Mouse (Mus musculus): ENCODE results near the gene Kcnk10. TPM values are rescaled to one million over a fixed set of nuclear protein-coding genes. Genes with fewer than 3 reads are reported as not detected.
"Not testable (repeated sequence)": the region's sequence is repeated elsewhere in the genome, so short reads cannot be mapped to it uniquely, and the experiment has no call there.

The Kcnk10 gene
- 10 to 100 TPM; 13.4 to 15.2 TPM for total RNA-seq (2021)

DNA sequence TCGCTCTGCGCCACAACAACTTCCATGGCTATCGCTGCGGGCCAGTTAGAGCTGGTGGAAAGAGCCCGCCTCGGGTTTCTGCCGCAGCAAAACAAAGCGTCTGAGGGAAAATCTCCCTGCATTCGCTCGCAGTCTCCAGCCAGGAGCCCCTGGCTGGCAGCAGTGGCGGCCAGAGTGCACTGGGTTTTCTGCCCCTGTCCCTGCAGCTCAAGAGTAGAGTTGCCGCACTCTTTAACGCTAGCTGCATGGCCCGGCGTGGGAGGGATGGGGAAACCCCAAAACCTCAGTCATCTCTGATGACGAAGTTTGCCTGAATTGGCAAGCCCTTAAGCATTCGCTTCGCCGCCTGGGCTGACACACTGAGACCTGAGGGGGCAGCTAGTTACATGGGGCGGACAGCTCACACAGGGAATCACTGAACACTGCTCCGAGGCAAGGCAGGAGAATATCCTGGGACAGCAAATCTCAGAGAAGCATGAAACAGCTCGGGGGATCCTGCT lies at the start of gene Kcnk10:
Gene Kcnk10, minus strand, starts transcription at position 450 of the 500 bp plus-strand sequence.
- peak; percentile 34 to 37 for DNase-seq (ENCODE audit: low spot score in 2 of 2)
- intact Hi-C loops (cut with DNase I), result no loop called here

DNA sequence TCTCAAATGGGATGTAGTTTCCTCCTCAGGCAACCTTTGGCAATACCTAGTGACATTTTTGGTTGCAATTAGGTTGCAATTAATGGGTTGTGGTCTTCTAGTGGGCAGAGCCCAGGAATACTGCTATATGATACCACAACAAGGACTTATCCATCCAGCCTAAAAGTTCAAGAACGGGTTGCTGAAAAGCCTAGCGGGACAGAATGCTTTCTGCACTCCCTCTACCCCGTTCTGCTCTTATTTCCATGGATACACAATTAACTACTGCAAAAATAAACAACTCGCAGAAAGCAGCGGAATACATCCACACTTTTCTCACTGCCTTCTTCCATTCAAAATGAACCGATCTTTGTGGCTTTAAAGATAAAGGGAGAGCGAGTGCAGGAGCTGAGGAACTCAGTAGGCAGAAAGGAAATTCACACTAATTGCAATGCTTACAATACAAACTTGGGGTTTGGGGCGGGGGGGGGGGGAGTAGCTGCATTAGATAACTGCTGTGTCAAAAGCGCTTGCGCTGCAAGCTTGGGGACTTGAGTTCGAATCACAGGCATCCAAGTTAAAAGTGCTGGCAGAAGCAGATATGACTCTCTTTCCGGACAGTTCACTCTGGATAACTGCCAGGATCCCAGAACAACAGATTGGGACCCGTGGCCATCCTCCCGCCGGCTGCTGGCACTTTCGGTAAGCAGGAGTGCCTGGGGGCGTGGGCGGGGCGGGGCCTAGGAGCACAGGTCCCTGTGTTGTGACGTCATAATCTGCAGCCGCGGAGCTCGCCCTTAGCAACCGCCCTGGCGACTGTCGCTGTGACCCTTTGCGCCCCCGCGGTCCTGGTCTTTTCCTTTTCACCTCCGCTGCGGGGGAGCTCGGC lies 49.5 kb upstream of the Kcnk10 start, which contains the start of gene Spata7:
Gene Spata7, plus strand, starts transcription at position 766 of the 868 bp plus-strand sequence.
- DNase-seq (ENCODE audit: low spot score in 2 of 2), result peak; percentile 87 to 91
- intact Hi-C loops (cut with DNase I), result loop anchor here (5.0 kb wide), 2 partner anchors 305 to 345 kb away; no protein-coding TSS in a partner anchor

DNA sequence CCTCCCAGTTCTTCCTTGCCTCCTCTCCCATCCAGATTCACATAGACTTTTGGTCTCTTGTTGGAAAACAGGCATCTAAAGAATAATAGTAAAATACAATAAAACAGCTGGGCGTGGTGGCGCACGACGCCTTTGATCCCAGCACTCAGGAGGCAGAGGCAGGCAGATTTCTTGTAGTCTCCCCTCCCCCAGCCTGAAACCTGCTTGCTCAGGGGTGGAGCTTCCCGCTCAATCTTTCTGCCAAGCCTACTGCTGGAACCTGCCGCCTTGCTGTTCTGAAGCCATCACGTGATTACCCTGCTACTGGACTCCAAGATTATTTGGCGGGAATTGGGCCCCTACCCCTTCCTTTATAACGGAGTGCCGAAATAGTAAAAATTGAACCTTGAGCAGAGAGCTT lies 45.2 kb upstream of the Kcnk10 start:
- intact Hi-C loops (cut with DNase I), result loop anchor here (5.0 kb wide), 1 partner anchor 276 kb away; no protein-coding TSS in a partner anchor
- DNase-seq (ENCODE audit: low spot score in 2 of 2), result not testable (repeated sequence)

GRCm38 (mm10) chr12:98620922-98621321 lies 42.8 kb upstream of the Kcnk10 start:
- peak in 1 of 2 experiments; percentile 14 for DNase-seq (ENCODE audit: low spot score in 2 of 2)
- intact Hi-C loops (cut with DNase I), result loop anchor here (5.0 kb wide), 1 partner anchor 274 kb away; no protein-coding TSS in a partner anchor

GRCm38 (mm10) chr12:98619496-98619895 lies 41.4 kb upstream of the Kcnk10 start:
- intact Hi-C loops (cut with DNase I), result no loop called here

GRCm38 (mm10) chr12:98615746-98616145 lies 37.6 kb upstream of the Kcnk10 start:
- intact Hi-C loops (cut with DNase I), result no loop called here

More at GRCm38 (mm10) chr12:98619496-98619895, 41.4 kb upstream of the Kcnk10 start:
- DNase-seq (ENCODE audit: low spot score in 2 of 2), result no peak

GRCm38 (mm10) chr12:98614910-98615508 lies 36.9 kb upstream of the Kcnk10 start:
- no peak for DNase-seq (ENCODE audit: low spot score in 2 of 2)
- intact Hi-C loops (cut with DNase I), result no loop called here

More at GRCm38 (mm10) chr12:98615746-98616145, 37.6 kb upstream of the Kcnk10 start:
- no peak for DNase-seq (ENCODE audit: low spot score in 2 of 2)

DNA sequence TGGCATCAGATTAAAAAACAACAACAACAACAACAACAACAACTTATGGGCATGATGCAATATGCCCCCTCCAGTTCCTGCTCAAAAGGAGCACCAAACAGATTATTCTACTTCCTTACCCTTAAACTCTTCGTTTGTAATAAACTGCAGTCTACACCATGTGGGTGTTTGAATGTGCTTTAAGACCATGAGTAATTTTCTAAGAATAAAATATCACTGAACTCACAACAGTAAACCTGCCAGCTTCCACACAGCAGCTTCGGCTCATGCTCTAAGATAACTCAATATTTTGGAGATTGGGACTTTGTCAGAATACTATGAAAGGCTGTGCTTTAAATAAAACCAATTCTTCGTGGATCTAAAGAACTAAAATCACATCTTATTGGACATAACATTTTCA lies 32.2 kb upstream of the Kcnk10 start:
- peak in 1 of 2 experiments; percentile 43 for DNase-seq (ENCODE audit: low spot score in 2 of 2)
- intact Hi-C loops (cut with DNase I), result no loop called here

DNA sequence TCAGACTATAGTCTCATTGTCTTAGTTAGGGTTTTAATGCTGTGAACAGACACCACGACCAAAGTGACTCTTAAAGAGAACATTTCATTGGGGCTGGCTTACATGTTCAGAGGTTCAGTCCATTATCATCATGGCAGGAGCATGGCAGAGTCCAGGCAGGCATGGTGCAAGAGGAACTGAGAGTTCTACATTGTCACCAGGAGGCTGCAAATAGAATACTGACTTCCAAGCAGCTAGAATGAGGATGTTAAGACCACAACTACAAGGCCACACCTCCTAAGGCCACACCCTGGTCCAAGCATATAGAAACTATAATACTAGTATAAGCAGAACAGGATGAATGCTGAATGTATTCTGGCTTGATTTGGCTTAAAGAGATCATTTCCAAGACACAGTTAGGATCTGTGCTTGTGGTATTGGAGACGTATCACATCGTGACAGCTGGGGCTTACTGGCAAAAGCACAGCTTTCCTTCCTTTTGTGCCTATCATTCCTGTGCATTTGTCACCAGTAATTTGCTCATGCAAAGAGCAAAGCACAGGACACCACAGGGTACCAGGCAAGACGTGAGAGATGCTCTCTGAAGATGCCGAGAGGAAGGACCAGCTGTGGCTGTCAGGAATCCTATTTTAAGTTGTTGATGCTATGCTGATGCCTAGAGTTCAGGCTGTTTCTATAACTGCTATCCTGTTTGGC lies 28.6 kb upstream of the Kcnk10 start:
- no peak for DNase-seq (ENCODE audit: low spot score in 2 of 2)
- intact Hi-C loops (cut with DNase I), result no loop called here

DNA sequence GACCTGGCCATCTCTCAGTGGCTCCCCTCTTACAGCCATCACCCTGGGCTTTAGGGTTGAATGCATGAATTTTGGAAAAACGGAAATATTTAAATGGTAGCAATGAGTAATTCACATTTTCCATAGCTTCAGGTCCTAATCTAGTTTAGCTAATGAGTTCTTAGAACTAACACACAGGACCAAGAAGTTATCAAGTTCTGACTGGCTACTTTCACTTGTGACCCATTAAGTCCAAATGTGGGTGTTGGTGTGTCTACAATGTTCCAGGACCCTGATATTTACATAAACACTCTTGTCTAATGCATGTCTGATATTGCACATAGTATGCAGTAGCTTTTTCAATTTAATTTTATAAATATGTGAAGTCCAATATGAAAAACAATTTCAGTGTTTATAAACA lies 27.2 kb upstream of the Kcnk10 start:
- DNase-seq (ENCODE audit: low spot score in 2 of 2), result no peak
- intact Hi-C loops (cut with DNase I), result no loop called here

DNA sequence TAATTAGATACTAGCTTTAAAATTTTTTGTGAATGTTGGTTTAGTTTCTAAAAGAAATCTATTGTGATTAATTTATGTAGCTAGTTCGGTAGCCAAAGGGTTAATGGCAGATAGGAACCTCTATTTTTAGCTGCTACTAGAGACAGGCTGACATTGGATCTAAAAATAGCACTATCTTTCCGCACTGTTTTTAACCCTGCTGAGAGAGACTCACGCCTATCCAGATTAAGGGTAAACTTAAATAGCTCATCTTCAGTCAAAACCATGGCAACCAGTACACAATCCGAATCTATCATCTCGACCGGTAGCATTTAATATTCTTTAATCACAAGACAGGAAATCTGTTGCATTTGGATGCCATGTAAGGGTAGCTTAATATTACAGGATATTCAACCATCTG lies 24.0 kb upstream of the Kcnk10 start:
- peak in 1 of 2 experiments; percentile 7 for DNase-seq (ENCODE audit: low spot score in 2 of 2)
- intact Hi-C loops (cut with DNase I), result no loop called here

DNA sequence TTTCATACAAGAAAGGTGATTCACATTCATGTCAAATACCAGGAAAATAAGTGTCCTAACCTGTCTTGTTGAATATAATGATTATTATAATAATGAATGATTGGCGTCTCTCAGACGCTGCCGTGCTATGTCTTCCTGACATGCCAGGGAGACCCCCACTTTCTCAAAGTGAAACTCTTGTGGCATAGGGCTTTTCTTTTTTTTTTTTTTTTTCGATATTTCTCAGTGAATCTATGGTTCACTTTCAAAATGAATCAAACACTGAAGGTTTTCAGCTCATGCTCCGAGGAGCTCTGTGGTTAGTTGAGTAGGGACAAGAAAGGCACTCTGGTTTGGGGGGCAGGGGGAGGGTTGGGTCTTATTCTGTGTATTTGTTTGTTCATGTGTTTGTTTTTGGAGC lies 22.8 kb upstream of the Kcnk10 start:
- intact Hi-C loops (cut with DNase I), result no loop called here
- no peak for DNase-seq (ENCODE audit: low spot score in 2 of 2)

DNA sequence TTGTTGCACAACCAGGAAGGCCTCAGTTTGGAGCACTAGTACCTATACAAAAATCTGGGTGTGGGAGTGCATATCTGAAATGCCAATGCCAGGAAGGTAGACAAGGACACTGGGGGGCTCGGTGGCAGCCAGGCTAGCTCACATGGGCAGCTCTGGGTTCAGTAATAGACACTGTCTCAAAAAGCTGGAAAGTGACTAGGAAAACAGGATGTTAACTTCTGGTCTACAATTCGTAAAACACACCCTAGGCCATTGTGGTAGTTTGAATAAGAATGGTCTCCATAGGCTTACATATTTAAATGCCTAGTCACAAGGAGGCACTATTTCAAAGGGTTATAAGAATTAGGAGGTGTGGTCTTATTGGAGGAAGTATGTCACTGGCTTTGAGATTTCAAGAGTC lies 12.9 kb upstream of the Kcnk10 start:
- intact Hi-C loops (cut with DNase I), result no loop called here
- no peak for DNase-seq (ENCODE audit: low spot score in 2 of 2)

DNA sequence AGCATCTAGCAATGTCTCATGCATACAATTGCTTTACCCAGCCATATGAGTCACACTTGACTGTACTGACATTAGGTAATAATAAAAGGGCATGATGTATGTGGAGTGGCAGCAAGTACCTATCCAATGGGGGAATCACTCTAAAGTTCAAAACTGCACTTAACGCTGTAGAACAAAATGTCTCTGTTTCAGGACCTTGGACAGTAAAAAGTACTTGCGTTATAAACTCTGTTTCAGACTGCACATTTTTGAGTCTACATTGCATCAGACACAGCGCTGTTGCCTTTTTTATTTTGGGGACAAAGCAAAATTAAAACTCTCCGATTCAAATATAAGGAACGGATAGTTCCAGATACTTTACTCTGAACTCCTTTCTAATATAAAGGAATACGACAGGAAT lies 10.5 kb upstream of the Kcnk10 start:
- intact Hi-C loops (cut with DNase I), result no loop called here
- DNase-seq (ENCODE audit: low spot score in 2 of 2), result no peak

- intact Hi-C loops (cut with DNase I), result no loop called here
- no peak for DNase-seq (ENCODE audit: low spot score in 2 of 2)
Measured at GRCm38 (mm10) chr12:98585302-98585701, 7.2 kb upstream of the Kcnk10 start.

- peak in 1 of 2 experiments; percentile 20 for DNase-seq (ENCODE audit: low spot score in 2 of 2)
- intact Hi-C loops (cut with DNase I), result no loop called here
Measured at GRCm38 (mm10) chr12:98575942-98576550, 2.1 kb downstream of the Kcnk10 start.

- intact Hi-C loops (cut with DNase I), result no loop called here
Measured at GRCm38 (mm10) chr12:98575195-98575887, 2.8 kb downstream of the Kcnk10 start.

GRCm38 (mm10) chr12:98574353-98575194 lies 3.5 kb downstream of the Kcnk10 start:
- peak; percentile 74 to 75 for DNase-seq (ENCODE audit: low spot score in 2 of 2)
- intact Hi-C loops (cut with DNase I), result loop anchor here (1.0 to 5.0 kb wide), 3 partner anchors 39 to 232 kb away; no protein-coding TSS in a partner anchor

More at GRCm38 (mm10) chr12:98575195-98575887, 2.8 kb downstream of the Kcnk10 start:
- peak in 1 of 2 experiments; percentile 12 for DNase-seq (ENCODE audit: low spot score in 2 of 2)

Measured in left cerebral cortex, postnatal 25 days (tissue).